Mouse (Mus musculus) limb, embryonic 11.5 days (tissue): ENCODE data around the gene Gm9046. TPM values are rescaled to one million over a fixed set of nuclear protein-coding genes. Genes with fewer than 3 reads are reported as not detected.
"Not testable (repeated sequence)": the region's sequence is repeated elsewhere in the genome, so short reads cannot be mapped to it uniquely, and the experiment has no call there.

Experiments used
- ATAC-seq: fragments of 200-750 bp; cut with Nextera tagmentation; 2 replicates; pipeline ENCODE4 v1.8.0; 2017; ENCODE audit warnings: low read depth; ENCODE audit not compliant: insufficient number of reproducible peaks, low FRiP score, low TSS enrichment
- DNase-seq: peaks from one replicate; pipeline ENCODE4 v3.0.0-alpha.2; 2015; ENCODE audit warnings: low spot score
- H3K27ac ChIP-seq: fragments of 300-500 bp; sonication (generic); replicated peaks from 2 replicates; pipeline ENCODE4 v1.5.1; 2014; ENCODE audit warnings: low read depth, mild to moderate bottlenecking, low read length
- H3K27me3 ChIP-seq: fragments of 300-500 bp; sonication (generic); 2 replicates; pipeline ENCODE4 v1.6.1; 2014; ENCODE audit warnings: mild to moderate bottlenecking, low read length, mixed read lengths; ENCODE audit not compliant: control insufficient read depth, insufficient read depth
- H3K36me3 ChIP-seq: fragments of 300-500 bp; sonication (generic); 2 replicates; pipeline ENCODE4 v1.6.1; 2014; ENCODE audit warnings: mild to moderate bottlenecking, low read length, moderate library complexity, mixed read lengths; ENCODE audit not compliant: control insufficient read depth, insufficient read depth
- H3K4me1 ChIP-seq: fragments of 300-500 bp; sonication (generic); 2 replicates; pipeline ENCODE4 v1.6.1; 2014; ENCODE audit warnings: low read length, mixed read lengths; ENCODE audit not compliant: control insufficient read depth, insufficient read depth
- H3K4me2 ChIP-seq: fragments of 300-500 bp; sonication (generic); 2 replicates; pipeline ENCODE4 v1.6.1; 2014; ENCODE audit warnings: low read depth, mild to moderate bottlenecking, moderate library complexity; ENCODE audit not compliant: severe bottlenecking
- H3K4me3 ChIP-seq: fragments of 300-500 bp; sonication (generic); 2 replicates; pipeline ENCODE4 v1.5.1; 2014; ENCODE audit warnings: low read depth, low read length
- H3K9ac ChIP-seq: fragments of 300-500 bp; sonication (generic); 2 replicates; pipeline ENCODE4 v1.6.1; 2014; ENCODE audit warnings: mild to moderate bottlenecking, low read length
- H3K9me3 ChIP-seq: fragments of 300-500 bp; sonication (generic); 2 replicates; pipeline ENCODE4 v1.6.1; 2016; ENCODE audit warnings: low read length; ENCODE audit not compliant: control insufficient read depth
- WGBS: fragments of 180-500 bp; shearing (Covaris S2); extraction: QIAGEN DNeasy Blood & Tissue Kit; methylation state at CpG from one replicate; pipeline ENCODE4 v1.1.7; 2014; 5-methylcytosine and 5-hydroxymethylcytosine counted together
- polyA plus RNA-seq: library from polyadenylated mRNA; unstranded; fragments of >200 nt; fragmentation: Nextera tagmentation; extraction: Ambion mirVana; gene quantifications from 2 replicates; pipeline ENCODE4 v1.2.1, GENCODE M21; 2014

Gm9046 gene
- polyA plus RNA-seq = not detected in 2 replicates

GRCm38 (mm10) chr10:118343155-118343554, at the start of gene Gm9046:
Gene Gm9046, minus strand, starts transcription at chr10:118343255.
- WGBS = no CpG with 5 or more reads among the region's 14 CpGs
- DNase-seq, H3K4me1 ChIP-seq, H3K9ac ChIP-seq, H3K4me3 ChIP-seq, H3K27me3 ChIP-seq, H3K4me2 ChIP-seq, H3K27ac ChIP-seq, ATAC-seq, H3K9me3 ChIP-seq, H3K36me3 ChIP-seq: not testable (repeated sequence)

DNA sequence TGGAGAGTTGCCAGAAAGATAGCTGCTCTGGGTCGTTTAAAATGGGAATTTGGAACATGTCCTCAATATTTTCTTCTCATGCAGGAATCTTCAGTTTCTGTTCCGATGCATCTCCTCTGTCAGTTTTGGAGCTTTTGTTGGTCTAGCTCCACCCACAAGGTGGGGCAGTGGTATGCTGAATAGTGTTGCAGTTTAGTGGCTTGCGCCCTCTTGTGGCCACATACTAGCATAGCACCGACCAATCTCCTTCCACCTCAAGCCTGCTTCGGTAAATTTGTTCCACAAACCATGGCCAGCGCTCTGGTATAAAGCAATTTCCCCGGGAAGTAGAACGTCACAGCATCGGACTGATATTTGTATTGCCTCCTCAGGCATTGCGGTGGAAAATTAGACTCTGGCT, 27.4 kb upstream of the Gm9046 start:
- H3K36me3 ChIP-seq = no peaks in the 10 kb centered on the region
- H3K4me1 ChIP-seq = no peaks in the 10 kb centered on the region
- no peak overlapping the region for H3K4me2 ChIP-seq
- no peak overlapping the region for H3K4me3 ChIP-seq
- peak; percentile 75; the same call in 1 of the 2 replicates for ATAC-seq
- H3K9ac ChIP-seq = no peak overlapping the region
- H3K27me3 ChIP-seq = no peaks in the 10 kb centered on the region
- H3K9me3 ChIP-seq = no peaks in the 10 kb centered on the region
- H3K27ac ChIP-seq = no peak overlapping the region
- WGBS = 9% methylated on average over 10 of the region's 10 CpGs
- DNase-seq = peak; percentile 89

DNA sequence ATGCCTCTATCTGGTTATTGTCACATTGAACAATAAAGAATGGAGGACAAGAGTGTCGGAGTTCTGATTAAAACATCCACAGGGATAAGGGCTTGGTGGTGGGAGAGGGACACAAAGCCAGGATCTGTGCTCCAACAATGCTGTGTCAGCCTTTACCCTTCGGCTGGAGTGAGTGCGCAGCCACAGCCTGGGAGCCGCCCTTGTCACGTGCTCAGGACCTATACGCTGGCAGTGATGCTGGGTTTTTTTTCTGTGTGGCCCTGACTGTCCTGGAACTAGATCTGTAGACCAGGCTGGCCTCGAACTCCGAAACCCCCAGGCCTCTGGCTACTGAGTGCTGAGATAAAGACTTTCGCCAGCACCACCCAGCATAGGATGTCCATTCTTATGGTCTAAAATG, 26.5 kb upstream of the Gm9046 start:
- Histone ChIP-seq H3K27me3 (no peaks in the 10 kb centered on the region), H3K4me1 (no peaks in the 10 kb centered on the region), H3K9me3 (no peaks in the 10 kb centered on the region), H3K36me3 (no peaks in the 10 kb centered on the region), H3K4me2 (no peak overlapping the region), H3K9ac (no peak overlapping the region), H3K4me3 (no peak overlapping the region), H3K27ac (no peak overlapping the region)
- DNase-seq = no peak
- 88% methylated on average over 9 of the region's 9 CpGs for WGBS
- ATAC-seq = no peak

- H3K4me1 ChIP-seq, H3K9me3 ChIP-seq, H3K36me3 ChIP-seq, H3K9ac ChIP-seq, H3K4me3 ChIP-seq, H3K27me3 ChIP-seq, H3K27ac ChIP-seq, H3K4me2 ChIP-seq, DNase-seq, ATAC-seq: not testable (repeated sequence)
- WGBS = 88% methylated on average over 1 of the region's 11 CpGs
Measured at GRCm38 (mm10) chr10:118354005-118354404, 10.9 kb upstream of the Gm9046 start, which contains the start of gene Gm9049. Gene Gm9049, minus strand, starts transcription at chr10:118354105.

- ATAC-seq, H3K4me3 ChIP-seq, H3K36me3 ChIP-seq, H3K4me1 ChIP-seq, H3K4me2 ChIP-seq, H3K9me3 ChIP-seq, H3K27me3 ChIP-seq, DNase-seq, H3K9ac ChIP-seq, H3K27ac ChIP-seq: not testable (repeated sequence)
- no CpG with 5 or more reads among the region's 14 CpGs for WGBS
Measured at GRCm38 (mm10) chr10:118348579-118348978, 5.5 kb upstream of the Gm9046 start, which contains the start of gene Gm9048. Gene Gm9048, minus strand, starts transcription at chr10:118348679.

DNA sequence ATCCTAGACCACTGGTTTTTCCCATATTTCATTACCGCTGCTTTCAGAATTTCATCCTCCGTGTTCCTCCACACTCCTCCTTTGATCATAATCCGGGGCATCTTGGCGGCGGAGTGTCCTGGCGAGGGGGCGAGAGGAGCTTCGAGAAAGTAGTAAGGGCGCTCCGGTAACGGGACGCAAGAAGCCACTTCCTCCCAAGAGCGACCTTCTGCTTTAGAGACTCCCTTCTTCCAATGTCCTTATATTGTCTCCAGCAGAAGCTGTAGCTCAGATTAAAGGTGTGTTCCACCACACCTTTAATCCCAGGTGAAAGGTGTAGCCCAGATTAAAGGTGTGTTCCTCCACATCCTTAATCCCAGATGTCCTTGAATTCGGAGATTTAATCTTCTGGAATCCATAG, 5.3 kb downstream of the Gm9046 start, which contains the start of gene Gm9045:
Gm9045 (minus strand) TSS at position 101 of the 400 bp plus-strand sequence.
- ATAC-seq, H3K4me2 ChIP-seq, DNase-seq, H3K9ac ChIP-seq, H3K36me3 ChIP-seq, H3K4me3 ChIP-seq, H3K27ac ChIP-seq, H3K9me3 ChIP-seq, H3K27me3 ChIP-seq, H3K4me1 ChIP-seq: not testable (repeated sequence)
- no CpG with 5 or more reads among the region's 14 CpGs for WGBS

- not testable (repeated sequence) for DNase-seq, H3K4me2 ChIP-seq, H3K9ac ChIP-seq, H3K27ac ChIP-seq, H3K4me3 ChIP-seq, H3K36me3 ChIP-seq, H3K27me3 ChIP-seq, ATAC-seq, H3K4me1 ChIP-seq, H3K9me3 ChIP-seq
- no CpG with 5 or more reads among the region's 14 CpGs for WGBS
Measured at GRCm38 (mm10) chr10:118332308-118332707, 10.7 kb downstream of the Gm9046 start, which contains the start of gene Gm9044. Gene Gm9044, minus strand, starts transcription at chr10:118332408.

DNA sequence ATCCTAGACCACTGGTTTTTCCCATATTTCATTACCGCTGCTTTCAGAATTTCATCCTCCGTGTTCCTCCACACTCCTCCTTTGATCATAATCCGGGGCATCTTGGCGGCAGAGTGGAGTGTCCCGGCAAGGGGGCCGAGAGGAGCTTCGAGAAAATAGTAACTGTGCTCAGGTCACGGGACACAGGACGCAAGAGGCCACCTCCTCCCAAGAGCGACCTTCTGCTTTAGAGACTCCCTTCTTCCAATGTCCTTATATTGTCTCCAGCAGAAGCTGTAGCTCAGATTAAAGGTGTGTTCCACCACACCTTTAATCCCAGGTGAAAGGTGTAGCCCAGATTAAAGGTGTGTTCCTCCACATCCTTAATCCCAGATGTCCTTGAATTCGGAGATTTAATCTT, 16.2 kb downstream of the Gm9046 start, which contains the start of gene Gm9040:
Gm9040 (minus strand) TSS at position 101 of the 400 bp plus-strand sequence.
- not testable (repeated sequence) for ATAC-seq, H3K4me2 ChIP-seq, H3K4me1 ChIP-seq, H3K36me3 ChIP-seq, H3K4me3 ChIP-seq, H3K9me3 ChIP-seq, H3K27me3 ChIP-seq, H3K9ac ChIP-seq, DNase-seq, H3K27ac ChIP-seq
- WGBS = no CpG with 5 or more reads among the region's 11 CpGs

- Histone ChIP-seq H3K9me3 (no peaks in the 10 kb centered on the region), H3K27me3 (no peaks in the 10 kb centered on the region), H3K27ac (no peak overlapping the region), H3K4me2 (no peak overlapping the region), H3K4me1 (no peaks in the 10 kb centered on the region), H3K4me3 (no peak overlapping the region), H3K9ac (no peak overlapping the region), H3K36me3 (no peaks in the 10 kb centered on the region)
- DNase-seq (no peak), ATAC-seq (no peak)
- WGBS = 88% methylated on average over 8 of the region's 8 CpGs
Measured at GRCm38 (mm10) chr10:118319024-118319423, 24.0 kb downstream of the Gm9046 start.
